Mouse (Mus musculus) testis, adult 2 months (tissue): ENCODE results near the gene Gnao1. TPM values are rescaled to one million over a fixed set of nuclear protein-coding genes. Genes with fewer than 3 reads are reported as not detected.

Source experiments
- H3K27ac ChIP-seq: fragments of 200-500 bp; 2 replicates; pipeline ENCODE4 v1.5.1; 2012; ENCODE audit warnings: low read depth, low read length; ENCODE audit not compliant: control insufficient read depth, insufficient read depth
- H3K27me3 ChIP-seq: fragments of 200-500 bp; 2 replicates; pipeline ENCODE4 v1.6.1; 2012; ENCODE audit warnings: mild to moderate bottlenecking, low read length, moderate library complexity; ENCODE audit not compliant: control insufficient read depth, insufficient read depth
- H3K36me3 ChIP-seq: fragments of 200-500 bp; 2 replicates; pipeline ENCODE4 v1.6.1; 2012; ENCODE audit warnings: mild to moderate bottlenecking, low read length; ENCODE audit not compliant: control insufficient read depth, insufficient read depth
- H3K4me1 ChIP-seq: fragments of 200-500 bp; 2 replicates; pipeline ENCODE4 v1.6.1; 2012; ENCODE audit warnings: low read length; ENCODE audit not compliant: control insufficient read depth, insufficient read depth
- H3K4me3 ChIP-seq: fragments of 200-500 bp; 2 replicates; pipeline ENCODE4 v1.5.1; 2012; ENCODE audit warnings: low read depth, mild to moderate bottlenecking, low read length, moderate library complexity, mixed read lengths; ENCODE audit not compliant: control insufficient read depth
- CTCF ChIP-seq: fragments of 200-500 bp; IDR thresholded peaks from 2 replicates; pipeline ENCODE4 v1.5.1; 2012; ENCODE audit warnings: low read depth, mild to moderate bottlenecking, inconsistent platforms, low read length, moderate library complexity; ENCODE audit not compliant: control insufficient read depth, insufficient read depth, insufficient replicate concordance
- POLR2A ChIP-seq: fragments of 200-500 bp; IDR thresholded peaks from 2 replicates; pipeline ENCODE4 v1.6.1; 2012; ENCODE audit warnings: low read depth, mild to moderate bottlenecking, inconsistent platforms, low read length, moderate library complexity; ENCODE audit not compliant: control insufficient read depth
- polyA plus RNA-seq: library from polyadenylated mRNA; depleted of rRNA; stranded (reverse); fragments of >200 nt; gene quantifications from 2 replicates; pipeline ENCODE4 v1.2.3, GENCODE M21; 2012

The Gnao1 gene
- polyA plus RNA-seq, 1 experiment: 27.0 TPM

DNA sequence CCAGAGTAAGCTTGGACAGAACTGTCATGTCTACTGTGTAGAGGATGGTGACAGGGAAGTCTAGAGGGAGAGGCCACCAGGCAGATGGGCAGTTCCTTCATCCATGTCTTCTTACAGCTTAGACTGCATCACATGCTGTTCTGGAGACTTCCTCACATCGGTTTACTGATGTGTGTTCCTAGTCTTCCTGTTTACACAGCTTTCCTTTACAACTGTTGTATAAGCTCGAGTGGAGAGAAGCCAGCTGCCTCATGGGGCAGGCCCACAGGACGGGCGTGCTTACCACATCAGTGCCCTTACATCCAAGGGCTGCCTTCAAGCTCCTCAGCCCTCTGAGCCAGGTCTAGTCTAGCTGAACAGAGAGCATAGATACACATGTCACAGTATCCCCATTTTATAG lies 15.6 kb downstream of the Gnao1 start:
- H3K27me3 ChIP-seq: no peaks in the 10 kb centered on the region
- no peaks in the 10 kb centered on the region for H3K4me1 ChIP-seq
- TF ChIP-seq CTCF (no peak), POLR2A (no peak)
- no peaks in the 10 kb centered on the region; the same call in 1 of the 2 replicates for H3K36me3 ChIP-seq
- no peak overlapping the region for H3K27ac ChIP-seq
- no peak overlapping the region for H3K4me3 ChIP-seq

DNA sequence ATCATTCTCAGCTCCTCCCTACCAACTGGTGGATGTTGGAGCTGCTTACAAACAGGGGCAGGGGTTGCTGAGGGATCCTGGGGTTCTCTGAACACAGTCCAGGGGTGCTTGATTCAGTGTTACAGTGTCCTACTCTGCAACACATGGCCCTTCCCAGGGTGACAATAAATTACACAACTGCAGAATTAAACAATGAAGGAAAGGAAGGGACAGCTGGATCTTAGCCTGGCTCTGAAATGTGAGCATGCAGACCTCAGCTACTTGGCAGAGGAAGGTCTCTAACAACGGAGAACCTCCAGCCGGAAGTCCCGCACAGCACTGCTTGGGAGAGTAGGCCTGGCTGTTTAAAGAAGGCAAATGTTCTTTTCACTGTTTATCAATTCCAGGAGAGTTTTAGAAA lies 20.9 kb downstream of the Gnao1 start:
- TF ChIP-seq CTCF (no peak), POLR2A (no peak)
- Histone ChIP-seq H3K4me3 (no peak overlapping the region), H3K27me3 (no peaks in the 10 kb centered on the region), H3K4me1 (no peaks in the 10 kb centered on the region), H3K36me3 (no peaks in the 10 kb centered on the region), H3K27ac (no peak overlapping the region)

DNA sequence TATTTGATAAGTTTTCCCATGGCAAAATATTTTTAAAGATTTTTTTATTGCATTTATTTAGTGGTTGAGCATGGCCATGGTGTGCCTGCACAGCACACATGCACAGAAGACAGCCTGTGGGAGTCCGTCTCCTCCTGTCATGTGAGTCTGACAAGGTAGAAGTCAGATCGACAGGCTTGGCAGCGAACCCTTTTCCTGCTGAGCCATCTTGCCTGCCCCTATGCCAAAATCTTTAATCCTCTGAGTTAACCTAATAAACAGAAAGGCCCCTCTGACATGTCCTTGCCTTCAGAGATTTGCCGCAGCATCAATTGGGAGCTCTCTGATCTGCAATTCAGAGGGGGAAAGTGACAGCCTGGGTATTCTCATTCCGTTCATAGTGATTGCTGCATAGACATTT lies 26.0 kb downstream of the Gnao1 start:
- no peaks in the 10 kb centered on the region for H3K4me1 ChIP-seq
- no peak for TF ChIP-seq CTCF
- no peak for TF ChIP-seq POLR2A
- no peak overlapping the region for H3K4me3 ChIP-seq
- no peak overlapping the region for H3K27ac ChIP-seq
- no peaks in the 10 kb centered on the region for H3K36me3 ChIP-seq
- no peaks in the 10 kb centered on the region for H3K27me3 ChIP-seq

DNA sequence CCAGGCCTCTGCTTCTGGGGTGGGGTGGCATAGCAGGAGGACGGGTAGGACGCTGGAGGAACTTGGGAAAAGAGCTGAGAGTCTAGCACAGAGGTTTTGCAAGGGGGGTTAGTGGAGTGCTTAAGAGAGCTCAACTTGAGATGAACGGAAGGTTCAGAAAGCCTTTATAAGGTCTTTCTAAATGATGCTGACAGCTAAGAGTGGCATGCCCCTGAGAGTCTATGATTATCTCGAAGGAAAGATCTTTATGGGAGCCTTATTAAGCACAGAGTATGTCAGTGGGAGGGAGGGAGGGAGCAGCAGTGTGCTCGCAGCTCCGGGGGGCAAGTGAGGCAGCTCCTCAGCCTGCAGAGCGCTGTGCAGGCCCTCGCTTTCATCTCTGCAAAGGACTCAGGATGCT lies 29.3 kb downstream of the Gnao1 start:
- Histone ChIP-seq H3K36me3 (no peaks in the 10 kb centered on the region), H3K4me3 (no peak overlapping the region), H3K27me3 (no peaks in the 10 kb centered on the region), H3K4me1 (no peaks in the 10 kb centered on the region; the same call in 1 of the 2 replicates), H3K27ac (no peak overlapping the region)
- no peak for TF ChIP-seq POLR2A
- TF ChIP-seq CTCF: no peak

DNA sequence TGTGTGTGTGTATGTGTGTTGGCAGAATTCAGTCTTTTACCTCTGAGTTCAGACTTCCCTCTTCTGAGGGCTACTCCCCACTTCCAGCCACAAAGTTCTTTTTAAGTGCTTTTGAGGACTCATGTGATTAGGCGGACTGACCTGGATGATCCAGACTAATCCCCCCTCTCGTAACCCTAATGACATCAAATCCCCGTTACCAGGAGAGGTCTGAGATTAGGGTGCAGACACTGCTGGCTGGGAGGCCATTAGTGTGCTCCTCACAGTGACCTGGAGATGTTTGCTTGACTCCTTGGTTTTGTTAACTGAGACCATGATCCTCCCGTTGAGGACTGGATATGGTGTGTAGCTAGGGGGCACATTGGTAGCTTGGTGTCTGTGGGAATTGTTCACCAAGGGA lies 30.7 kb downstream of the Gnao1 start:
- TF ChIP-seq POLR2A: no peak
- TF ChIP-seq CTCF: no peak
- H3K4me1 ChIP-seq: no peaks in the 10 kb centered on the region; the same call in 1 of the 2 replicates
- no peak overlapping the region for H3K4me3 ChIP-seq
- H3K36me3 ChIP-seq: no peaks in the 10 kb centered on the region
- no peaks in the 10 kb centered on the region for H3K27me3 ChIP-seq
- H3K27ac ChIP-seq: no peak overlapping the region

DNA sequence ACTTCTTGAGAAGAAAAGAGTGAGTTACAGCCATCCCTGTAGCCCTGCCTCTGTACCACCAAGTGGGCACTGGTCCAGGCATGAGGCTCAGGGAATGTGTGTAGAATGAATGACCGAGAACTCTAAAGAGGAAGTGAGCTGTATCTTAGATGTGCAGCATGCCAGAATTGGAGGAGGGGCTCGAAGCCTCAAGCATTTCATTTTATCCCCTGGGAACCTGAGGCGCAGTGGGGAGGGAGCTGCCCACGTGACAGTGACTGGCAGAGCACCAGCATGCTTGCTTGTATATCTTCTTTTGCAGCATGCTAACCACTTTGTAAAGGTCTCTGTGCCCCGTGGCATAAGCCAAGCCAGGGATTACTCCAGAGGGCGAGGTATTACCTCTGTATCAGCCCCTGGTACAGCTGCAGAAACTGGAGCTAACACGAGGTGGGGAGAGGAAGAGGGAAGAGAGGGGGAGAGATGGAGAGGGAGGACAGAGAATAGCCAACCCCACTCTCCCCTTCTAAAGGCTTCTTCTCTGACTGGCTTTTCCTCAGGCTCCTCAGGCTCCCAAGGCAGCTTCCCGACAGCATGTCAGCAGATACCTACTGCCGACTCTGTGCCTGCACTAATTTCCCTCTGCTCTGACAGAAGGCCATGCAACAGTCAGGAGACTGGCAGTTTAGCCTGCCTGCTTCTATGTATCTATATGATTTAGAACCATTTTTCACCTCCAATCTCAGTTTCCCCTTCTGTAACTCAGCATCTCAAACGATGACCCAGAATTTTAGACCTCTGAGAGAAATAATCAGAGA lies 31.4 kb downstream of the Gnao1 start:
- Histone ChIP-seq H3K4me3 (no peak overlapping the region), H3K27ac (no peak overlapping the region), H3K4me1 (no peaks in the 10 kb centered on the region; the same call in 1 of the 2 replicates), H3K36me3 (no peaks in the 10 kb centered on the region), H3K27me3 (no peaks in the 10 kb centered on the region)
- TF ChIP-seq POLR2A (no peak), CTCF (no peak)

DNA sequence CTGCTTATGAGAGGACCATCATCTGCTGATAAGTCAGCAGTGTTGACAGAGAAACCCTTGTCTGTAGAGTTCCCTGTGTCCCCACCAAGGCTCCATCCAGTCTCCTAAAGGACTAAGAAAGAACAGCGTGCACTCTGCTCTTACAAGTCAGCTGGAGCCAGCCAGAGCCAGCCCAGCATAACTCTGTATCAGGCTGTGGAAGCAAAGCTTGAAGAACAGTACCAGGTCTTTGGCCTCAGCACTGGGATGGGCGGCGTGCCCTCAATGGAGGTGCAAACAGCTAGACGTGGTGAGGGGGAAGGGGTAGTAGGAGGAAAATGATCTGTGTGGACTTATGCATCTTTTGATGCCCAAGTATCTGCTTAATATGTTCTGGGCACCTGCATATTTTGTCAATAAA lies 32.8 kb downstream of the Gnao1 start:
- H3K4me3 ChIP-seq: no peak overlapping the region
- no peaks in the 10 kb centered on the region; the same call in 1 of the 2 replicates for H3K4me1 ChIP-seq
- H3K36me3 ChIP-seq: no peaks in the 10 kb centered on the region
- H3K27ac ChIP-seq: no peak overlapping the region
- no peak for TF ChIP-seq CTCF
- TF ChIP-seq POLR2A: no peak
- H3K27me3 ChIP-seq: no peaks in the 10 kb centered on the region
